Mouse (Mus musculus): ENCODE measurements around the gene Hist1h2an. TPM values are rescaled to one million over a fixed set of nuclear protein-coding genes. Genes with fewer than 3 reads are reported as not detected.

The Hist1h2an gene
- polyA plus RNA-seq, 1 experiment from 2014 or later: 1.6 TPM

GRCm38 (mm10) chr13:21745006-21745405, 42.0 kb downstream of the Hist1h2an start:
- ATAC-seq (ENCODE audit: low FRiP score, low TSS enrichment) (no peak), DNase-seq (ENCODE audit: low spot score) (no peak)
- Histone ChIP-seq H3K27ac (replicated peaks) (no peak overlapping the region), H3K9me3 (ENCODE audit: control insufficient read depth, low read length) (no peaks in the 10 kb centered on the region), H3K27me3 (ENCODE audit: control insufficient read depth, insufficient read depth, low read length) (no peaks in the 10 kb centered on the region), H3K4me1 (replicated peaks; ENCODE audit: control insufficient read depth, insufficient read depth) (no peaks in the 10 kb centered on the region), H3K9ac (ENCODE audit: low read length) (no peak overlapping the region), H3K4me2 (replicated peaks; ENCODE audit: low read depth) (no peak overlapping the region), H3K36me3 (ENCODE audit: control insufficient read depth, insufficient read depth, low read length) (no peaks in the 10 kb centered on the region), H3K4me3 (ENCODE audit: low read depth, low read length) (no peak overlapping the region)
- WGBS: 34% methylated on average over 1 of the region's 1 CpGs
- no peak for TF ChIP-seq CTCF (IDR thresholded peaks at IDR 0.05; ENCODE audit: low read depth)
- TF ChIP-seq EP300 (optimal IDR thresholded peaks at IDR 0.05): no peak

Small RNA genes within 50 kb of the gene (microRNA-seq; reads per million reads assigned to microRNA genes)
- gene Gm19658 (not detected), gene Gm44346 (not detected), gene Gm44454 (not detected), gene Gm44466 (not detected)

Other genes with a start within 250 kb of the Hist1h2an start
- 0.07 TPM in 2 replicates for gene Olfr1366, start 244.4 kb downstream of the Hist1h2an start, polyA plus RNA-seq (2015; fragmentation: Nextera tagmentation; extraction: Ambion mirVana)
- 0.04 TPM in 1 of 2 replicates, not detected in the other for gene Olfr1535, start 227.3 kb downstream of the Hist1h2an start, polyA plus RNA-seq (2015; fragmentation: Nextera tagmentation; extraction: Ambion mirVana)
- not detected in 2 replicates for gene Olfr1364, start 205.5 kb downstream of the Hist1h2an start, polyA plus RNA-seq (2015; fragmentation: Nextera tagmentation; extraction: Ambion mirVana)
- gene Olfr1362, start 173.2 kb downstream of the Hist1h2an start, polyA plus RNA-seq (2015; fragmentation: Nextera tagmentation; extraction: Ambion mirVana): not detected in 2 replicates
- gene Olfr11, start 144.7 kb downstream of the Hist1h2an start, polyA plus RNA-seq (2015; fragmentation: Nextera tagmentation; extraction: Ambion mirVana): not detected in 2 replicates
- gene Olfr1361, start 123.8 kb downstream of the Hist1h2an start, polyA plus RNA-seq (2015; fragmentation: Nextera tagmentation; extraction: Ambion mirVana): not detected in 2 replicates
- gene Olfr1360, start 109.8 kb downstream of the Hist1h2an start, polyA plus RNA-seq (2015; fragmentation: Nextera tagmentation; extraction: Ambion mirVana): not detected in 2 replicates
- not detected in 2 replicates for gene Olfr1359, start 89.1 kb downstream of the Hist1h2an start, polyA plus RNA-seq (2015; fragmentation: Nextera tagmentation; extraction: Ambion mirVana)
- 0.85 and 1.5 TPM in 2 replicates for gene Hist1h2bl, start 71.1 kb downstream of the Hist1h2an start, polyA plus RNA-seq (2015; fragmentation: Nextera tagmentation; extraction: Ambion mirVana)
- gene Hist1h2ai, start 70.8 kb downstream of the Hist1h2an start, polyA plus RNA-seq (2015; fragmentation: Nextera tagmentation; extraction: Ambion mirVana): 8.8 and 14.4 TPM in 2 replicates
- 1.1 and 4.1 TPM in 2 replicates for gene Hist1h3h, start 69.6 kb downstream of the Hist1h2an start, polyA plus RNA-seq (2015; fragmentation: Nextera tagmentation; extraction: Ambion mirVana)
- 0.56 and 1.0 TPM in 2 replicates for gene Hist1h2bm, start 65.2 kb downstream of the Hist1h2an start, polyA plus RNA-seq (2015; fragmentation: Nextera tagmentation; extraction: Ambion mirVana)
- 0.18 and 0.92 TPM in 2 replicates for gene Hist1h4j, start 52.2 kb downstream of the Hist1h2an start, polyA plus RNA-seq (2015; fragmentation: Nextera tagmentation; extraction: Ambion mirVana)
- gene Hist1h4k, start 36.7 kb downstream of the Hist1h2an start, polyA plus RNA-seq (2015; fragmentation: Nextera tagmentation; extraction: Ambion mirVana): 0.81 and 1.1 TPM in 2 replicates
- gene Hist1h2ak, start 33.4 kb downstream of the Hist1h2an start, polyA plus RNA-seq (2015; fragmentation: Nextera tagmentation; extraction: Ambion mirVana): 7.3 and 19.3 TPM in 2 replicates
- gene Hist1h2bn, start 33.1 kb downstream of the Hist1h2an start, polyA plus RNA-seq (2015; fragmentation: Nextera tagmentation; extraction: Ambion mirVana): 0.73 and 2.2 TPM in 2 replicates
- 4.3 and 10.5 TPM in 2 replicates for gene Hist1h1b, start 6.6 kb downstream of the Hist1h2an start, polyA plus RNA-seq (2015; fragmentation: Nextera tagmentation; extraction: Ambion mirVana)
- 31.2 and 44.3 TPM in 2 replicates for gene Hist1h3i, start 3.8 kb downstream of the Hist1h2an start, polyA plus RNA-seq (2015; fragmentation: Nextera tagmentation; extraction: Ambion mirVana)
- 0.54 and 2.0 TPM in 2 replicates for gene Hist1h2bp, start 243 bp upstream of the Hist1h2an start, polyA plus RNA-seq (2015; fragmentation: Nextera tagmentation; extraction: Ambion mirVana)
- 7.7 and 9.9 TPM in 2 replicates for gene Hist1h2bq, start 23.0 kb upstream of the Hist1h2an start, polyA plus RNA-seq (2015; fragmentation: Nextera tagmentation; extraction: Ambion mirVana)
- 0.95 and 1.1 TPM in 2 replicates for gene Hist1h2ao, start 23.2 kb upstream of the Hist1h2an start, polyA plus RNA-seq (2015; fragmentation: Nextera tagmentation; extraction: Ambion mirVana)
- gene Hist1h4m, start 24.5 kb upstream of the Hist1h2an start, polyA plus RNA-seq (2015; fragmentation: Nextera tagmentation; extraction: Ambion mirVana): 1.1 TPM in 1 of 2 replicates, not detected in the other
- gene Hist1h4n, start 45.0 kb upstream of the Hist1h2an start, polyA plus RNA-seq (2015; fragmentation: Nextera tagmentation; extraction: Ambion mirVana): 4.0 and 4.6 TPM in 2 replicates
- gene Hist1h2ap, start 46.3 kb upstream of the Hist1h2an start, polyA plus RNA-seq (2015; fragmentation: Nextera tagmentation; extraction: Ambion mirVana): 1,237 and 1,874 TPM in 2 replicates
- gene Hist1h2br, start 46.5 kb upstream of the Hist1h2an start, polyA plus RNA-seq (2015; fragmentation: Nextera tagmentation; extraction: Ambion mirVana): 8.1 and 10.0 TPM in 2 replicates
- gene Zfp184, start 157.9 kb upstream of the Hist1h2an start, polyA plus RNA-seq (2015; fragmentation: Nextera tagmentation; extraction: Ambion mirVana): 1.4 and 1.6 TPM in 2 replicates
- 0.05 TPM in 1 of 2 replicates, not detected in the other for gene Pom121l2, start 194.0 kb upstream of the Hist1h2an start, polyA plus RNA-seq (2015; fragmentation: Nextera tagmentation; extraction: Ambion mirVana)
- gene Prss16, start 222.5 kb upstream of the Hist1h2an start, polyA plus RNA-seq (2015; fragmentation: Nextera tagmentation; extraction: Ambion mirVana): 0.51 and 0.65 TPM in 2 replicates
- 2.1 TPM in 1 of 2 replicates, not detected in the other for gene Hist1h2ah, start 248.3 kb upstream of the Hist1h2an start, polyA plus RNA-seq (2015; fragmentation: Nextera tagmentation; extraction: Ambion mirVana)
- gene Hist1h2bk, start 248.7 kb upstream of the Hist1h2an start, polyA plus RNA-seq (2015; fragmentation: Nextera tagmentation; extraction: Ambion mirVana): 0.35 and 0.99 TPM in 2 replicates